Mouse (Mus musculus) bone marrow macrophage, adult 2 months (primary cell): ENCODE measurements around the gene Stxbp6.

Source experiments
- CTCF ChIP-seq: IDR thresholded peaks from 2 replicates; pipeline ENCODE4 v1.5.1; 2012; ENCODE audit warnings: low read depth, mild to moderate bottlenecking, low read length, moderate library complexity
- POLR2A ChIP-seq: IDR thresholded peaks from 2 replicates; pipeline ENCODE4 v1.6.1; 2012; ENCODE audit warnings: mild to moderate bottlenecking, low read depth, low read length, borderline replicate concordance

GRCm38 (mm10) chr12:44918929-44919328, 155.6 kb downstream of the Stxbp6 start:
- TF ChIP-seq CTCF: no peak
- no peak for TF ChIP-seq POLR2A
